Mouse (Mus musculus): ENCODE measurements around the gene Mapk8ip3. TPM values are rescaled to one million over a fixed set of nuclear protein-coding genes. Genes with fewer than 3 reads are reported as not detected.
A peak's percentile ranks its signal among the peaks of the same experiment; 100 is the strongest.
"Not testable (repeated sequence)": the region's sequence is repeated elsewhere in the genome, so short reads cannot be mapped to it uniquely, and the experiment has no call there.

The Mapk8ip3 gene
- 8.3 and 10.0 TPM in 2 replicates for polyA plus RNA-seq (2015; fragmentation: Nextera tagmentation; extraction: Ambion mirVana)

- peak; percentile 98 for ATAC-seq (ENCODE audit: insufficient read depth)
- Histone ChIP-seq H3K36me3 (replicated peaks) (peaks cover 13% of the 10 kb centered on the region; the same call in 1 of the 2 replicates), H3K27me3 (no peaks in the 10 kb centered on the region), H3K4me1 (replicated peaks) (peaks cover 41% of the 10 kb centered on the region), H3K4me3 (replicated peaks) (peak within 1 kb of the TSS; percentile 96), H3K27ac (replicated peaks) (peak within 1 kb of the TSS; percentile 92), H3K4me2 (peak within 1 kb of the TSS; percentile 87), H3K9me3 (replicated peaks) (no peaks in the 10 kb centered on the region), H3K9ac (peak within 1 kb of the TSS; percentile 92)
- under 1% methylated on average over 78 of the region's 78 CpGs for WGBS (ENCODE audit: insufficient replicate concordance)
Observed at GRCm38 (mm10) chr17:24936259-24937237, at the start of gene Mapk8ip3. Mapk8ip3 (minus strand) TSS chr17:24936977.

- Histone ChIP-seq H3K4me2 (peak overlapping the region; percentile 96), H3K9me3 (replicated peaks) (no peaks in the 10 kb centered on the region), H3K9ac (peak overlapping the region; percentile 89), H3K4me1 (replicated peaks) (peaks cover 34% of the 10 kb centered on the region), H3K27ac (replicated peaks) (0 out of 2 replicates have a peak overlapping the region, but pooled peaks have one; percentile 66), H3K27me3 (no peaks in the 10 kb centered on the region), H3K4me3 (replicated peaks) (peak overlapping the region; percentile 91), H3K36me3 (replicated peaks) (peaks cover 55% of the 10 kb centered on the region)
- whole genome bisulfite sequencing (ENCODE audit: insufficient replicate concordance) = 10% methylated on average over 21 of the region's 21 CpGs
- peak; percentile 8 for ATAC-seq (ENCODE audit: insufficient read depth)
Observed at GRCm38 (mm10) chr17:24960852-24961715, 24.3 kb upstream of the Mapk8ip3 start.

GRCm38 (mm10) chr17:24960135-24960851 lies 23.5 kb upstream of the Mapk8ip3 start, which contains the start of gene Jpt2:
Jpt2 (minus strand) TSS chr17:24960689.
- H3K27ac ChIP-seq (replicated peaks) = peak within 1 kb of the TSS; percentile 82
- peak; percentile 100 for ATAC-seq (ENCODE audit: insufficient read depth)
- H3K4me2 ChIP-seq = peak within 1 kb of the TSS; percentile 96
- H3K36me3 ChIP-seq (replicated peaks) = peaks cover 55% of the 10 kb centered on the region
- under 1% methylated on average over 59 of the region's 59 CpGs for WGBS (ENCODE audit: insufficient replicate concordance)
- no peaks in the 10 kb centered on the region for H3K27me3 ChIP-seq
- peaks cover 37% of the 10 kb centered on the region for H3K4me1 ChIP-seq (replicated peaks)
- peak within 1 kb of the TSS; percentile 91 for H3K4me3 ChIP-seq (replicated peaks)
- peak within 1 kb of the TSS; percentile 89 for H3K9ac ChIP-seq
- no peaks in the 10 kb centered on the region for H3K9me3 ChIP-seq (replicated peaks)

- H3K4me2 ChIP-seq = peak overlapping the region; percentile 96
- no peaks in the 10 kb centered on the region for H3K9me3 ChIP-seq (replicated peaks)
- ATAC-seq (ENCODE audit: insufficient read depth) = no peak
- peak overlapping the region; percentile 89 for H3K9ac ChIP-seq
- no peaks in the 10 kb centered on the region for H3K27me3 ChIP-seq
- WGBS (ENCODE audit: insufficient replicate concordance) = 57% methylated on average over 8 of the region's 8 CpGs
- H3K36me3 ChIP-seq (replicated peaks) = peaks cover 55% of the 10 kb centered on the region
- peak overlapping the region; percentile 91 for H3K4me3 ChIP-seq (replicated peaks)
- peak overlapping the region; percentile 82 for H3K27ac ChIP-seq (replicated peaks)
- H3K4me1 ChIP-seq (replicated peaks) = peaks cover 46% of the 10 kb centered on the region
Observed at GRCm38 (mm10) chr17:24959371-24959770, 22.6 kb upstream of the Mapk8ip3 start.

GRCm38 (mm10) chr17:24953291-24953690 lies 16.5 kb upstream of the Mapk8ip3 start:
- ATAC-seq (ENCODE audit: insufficient read depth) = peak; percentile 55
- no peaks in the 10 kb centered on the region for H3K27me3 ChIP-seq
- H3K9ac ChIP-seq = no peak overlapping the region
- peaks cover 43% of the 10 kb centered on the region for H3K4me1 ChIP-seq (replicated peaks)
- H3K9me3 ChIP-seq (replicated peaks) = no peaks in the 10 kb centered on the region
- H3K4me3 ChIP-seq (replicated peaks) = no peak overlapping the region
- H3K36me3 ChIP-seq (replicated peaks) = peaks cover 79% of the 10 kb centered on the region
- 78% methylated on average over 2 of the region's 2 CpGs for WGBS (ENCODE audit: insufficient replicate concordance)
- H3K4me2 ChIP-seq = no peak overlapping the region
- H3K27ac ChIP-seq (replicated peaks) = no peak overlapping the region

GRCm38 (mm10) chr17:24950671-24951070 lies 13.9 kb upstream of the Mapk8ip3 start:
- Histone ChIP-seq H3K27me3 (no peaks in the 10 kb centered on the region), H3K4me3 (replicated peaks) (no peak overlapping the region), H3K27ac (replicated peaks) (no peak overlapping the region), H3K9ac (no peak overlapping the region), H3K9me3 (replicated peaks) (no peaks in the 10 kb centered on the region), H3K4me2 (no peak overlapping the region), H3K4me1 (replicated peaks) (peaks cover 43% of the 10 kb centered on the region), H3K36me3 (replicated peaks) (peaks cover 91% of the 10 kb centered on the region)
- ATAC-seq (ENCODE audit: insufficient read depth) = peak; percentile 16; the same call in 1 of the 2 replicates
- 48% methylated on average over 2 of the region's 2 CpGs for WGBS (ENCODE audit: insufficient replicate concordance)

GRCm38 (mm10) chr17:24948204-24948603 lies 11.4 kb upstream of the Mapk8ip3 start:
- 81% methylated on average over 5 of the region's 5 CpGs for WGBS (ENCODE audit: insufficient replicate concordance)
- Histone ChIP-seq H3K27me3 (no peaks in the 10 kb centered on the region), H3K4me2 (no peak overlapping the region), H3K4me1 (replicated peaks) (peaks cover 24% of the 10 kb centered on the region), H3K27ac (replicated peaks) (no peak overlapping the region), H3K4me3 (replicated peaks) (no peak overlapping the region), H3K36me3 (replicated peaks) (peaks cover 91% of the 10 kb centered on the region), H3K9me3 (replicated peaks) (no peaks in the 10 kb centered on the region), H3K9ac (no peak overlapping the region)
- ATAC-seq (ENCODE audit: insufficient read depth) = 0 out of 2 replicates have a peak, but pooled peaks have one; percentile 20

- peaks cover 58% of the 10 kb centered on the region for H3K36me3 ChIP-seq (replicated peaks)
- not testable (repeated sequence) for ATAC-seq (ENCODE audit: insufficient read depth); H3K27ac ChIP-seq (replicated peaks); H3K9ac ChIP-seq; H3K4me3 ChIP-seq (replicated peaks); H3K4me1 ChIP-seq (replicated peaks); H3K4me2 ChIP-seq; H3K27me3 ChIP-seq; H3K9me3 ChIP-seq (replicated peaks)
- 73% methylated on average over 1 of the region's 1 CpGs for WGBS (ENCODE audit: insufficient replicate concordance)
Observed at GRCm38 (mm10) chr17:24943589-24943988, 6.8 kb upstream of the Mapk8ip3 start.

GRCm38 (mm10) chr17:24943036-24943435 lies 6.3 kb upstream of the Mapk8ip3 start:
- Histone ChIP-seq H3K4me2 (no peak overlapping the region), H3K27ac (replicated peaks) (no peak overlapping the region), H3K36me3 (replicated peaks) (peaks cover 52% of the 10 kb centered on the region), H3K27me3 (no peaks in the 10 kb centered on the region), H3K9ac (no peak overlapping the region), H3K4me3 (replicated peaks) (no peak overlapping the region), H3K4me1 (replicated peaks) (no peaks in the 10 kb centered on the region), H3K9me3 (replicated peaks) (no peaks in the 10 kb centered on the region)
- WGBS (ENCODE audit: insufficient replicate concordance) = 82% methylated on average over 7 of the region's 7 CpGs
- no peak for ATAC-seq (ENCODE audit: insufficient read depth)

GRCm38 (mm10) chr17:24942453-24942852 lies 5.7 kb upstream of the Mapk8ip3 start:
- H3K27me3 ChIP-seq; H3K4me1 ChIP-seq (replicated peaks); H3K4me2 ChIP-seq; H3K9me3 ChIP-seq (replicated peaks); H3K27ac ChIP-seq (replicated peaks); H3K9ac ChIP-seq; H3K4me3 ChIP-seq (replicated peaks): not testable (repeated sequence)
- 18% methylated on average over 2 of the region's 2 CpGs for WGBS (ENCODE audit: insufficient replicate concordance)
- ATAC-seq (ENCODE audit: insufficient read depth) = peak; percentile 65; the same call in 1 of the 2 replicates
- H3K36me3 ChIP-seq (replicated peaks) = peaks cover 46% of the 10 kb centered on the region
